Comparison of ENCODE assay signal across 7 mouse cellular contexts in genomic region chr8:13338255-13338860, GRCm38 (mm10). TPM values are rescaled to one million over a fixed set of nuclear protein-coding genes. Genes with fewer than 3 reads are reported as not detected.
A peak's percentile ranks its signal among the peaks of the same experiment; 100 is the strongest.
DNase-seq lines count a peak whose midpoint lies in the region; ATAC-seq and TF ChIP-seq lines count a peak whose summit lies in the region.

Tfdp1 (plus strand) TSS chr8:13338751.

- peak; percentile 74 for DNase-seq in adrenal gland, adult 8-10 months
- DNase-seq in embryo, embryonic 9.5 days (ENCODE audit: extremely low spot score): peak; percentile 90
- DNase-seq in gonadal fat pad, adult 2 months (ENCODE audit: low read depth): no peak
- peak; percentile 88 for DNase-seq in left cerebral cortex, postnatal 4 days

- H3K9me3 ChIP-seq in intestine, postnatal 0 days (ENCODE audit: control insufficient read depth): no peaks in the 10 kb centered on the region
- H3K9me3 ChIP-seq in midbrain, embryonic 12.5 days: no peaks in the 10 kb centered on the region

- peak within 1 kb of the TSS; percentile 92 for H3K9ac ChIP-seq in intestine, postnatal 0 days (ENCODE audit: low read depth, low read length)
- H3K9ac ChIP-seq in midbrain, embryonic 12.5 days (replicated peaks): peak within 1 kb of the TSS; percentile 87

- intact Hi-C loops in left cerebral cortex, postnatal 4 days (cut with DNase I): no loop called here

- TF ChIP-seq CTCF in intestine, postnatal 0 days (IDR thresholded peaks at IDR 0.05; ENCODE audit: low read depth): no peak
- TF ChIP-seq CTCF in small intestine, adult 2 months (IDR thresholded peaks at IDR 0.05; ENCODE audit: extremely low read depth, insufficient read length, insufficient replicate concordance, low read depth, low read length): no peak

- ATAC-seq in intestine, postnatal 0 days: peak; percentile 92
- peak; percentile 95 for ATAC-seq in midbrain, embryonic 12.5 days (ENCODE audit: low FRiP score, low read depth)

- no peaks in the 10 kb centered on the region for H3K4me1 ChIP-seq in intestine, postnatal 0 days (replicated peaks; ENCODE audit: control insufficient read depth, insufficient read depth, low read length)
- peaks cover 21% of the 10 kb centered on the region for H3K4me1 ChIP-seq in midbrain, embryonic 12.5 days
- peaks cover 6% of the 10 kb centered on the region; the same call in 1 of the 2 replicates for H3K4me1 ChIP-seq in small intestine, adult 2 months (ENCODE audit: control insufficient read depth, insufficient read depth, insufficient read length, low read length)

- H3K27ac ChIP-seq in intestine, postnatal 0 days (ENCODE audit: low read depth, low read length): peak within 1 kb of the TSS; percentile 70
- peak within 1 kb of the TSS; percentile 60 for H3K27ac ChIP-seq in midbrain, embryonic 12.5 days (replicated peaks)
- H3K27ac ChIP-seq in small intestine, adult 2 months (ENCODE audit: insufficient read depth, low read depth, low read length): no peak within 1 kb of the TSS

- H3K4me3 ChIP-seq in intestine, postnatal 0 days (ENCODE audit: low read depth, low read length): peak within 1 kb of the TSS; percentile 76
- peak within 1 kb of the TSS; percentile 75 for H3K4me3 ChIP-seq in midbrain, embryonic 12.5 days
- H3K4me3 ChIP-seq in small intestine, adult 2 months (ENCODE audit: low read depth, low read length): peak within 1 kb of the TSS; percentile 84

- WGBS in intestine, postnatal 0 days: under 1% methylated on average over 58 of the region's 72 CpGs
- WGBS in midbrain, embryonic 12.5 days: 3% methylated on average over 26 of the region's 72 CpGs
- WGBS in small intestine, adult 2 months: 5% methylated on average over 46 of the region's 72 CpGs

- peaks cover 19% of the 10 kb centered on the region for H3K36me3 ChIP-seq in intestine, postnatal 0 days (ENCODE audit: control insufficient read depth, insufficient read depth)
- H3K36me3 ChIP-seq in midbrain, embryonic 12.5 days: peaks cover 31% of the 10 kb centered on the region
- peaks cover 7% of the 10 kb centered on the region for H3K36me3 ChIP-seq in small intestine, adult 2 months (ENCODE audit: control insufficient read depth, insufficient read depth, low read length)

- H3K27me3 ChIP-seq in intestine, postnatal 0 days (replicated peaks; ENCODE audit: control insufficient read depth, insufficient read depth, low read length): no peaks in the 10 kb centered on the region
- H3K27me3 ChIP-seq in midbrain, embryonic 12.5 days: peaks cover 3% of the 10 kb centered on the region; the same call in 1 of the 2 replicates
- H3K27me3 ChIP-seq in small intestine, adult 2 months (ENCODE audit: control insufficient read depth, insufficient read depth, low read length): no peaks in the 10 kb centered on the region

- peak within 1 kb of the TSS; percentile 96 for H3K4me2 ChIP-seq in intestine, postnatal 0 days (replicated peaks; ENCODE audit: low read depth)
- H3K4me2 ChIP-seq in midbrain, embryonic 12.5 days (replicated peaks): peak within 1 kb of the TSS; percentile 87

- no peak; the same call in 1 of the 2 replicates for TF ChIP-seq POLR2A in small intestine, adult 2 months (IDR thresholded peaks at IDR 0.05; ENCODE audit: low read depth, low read length)

RNA-seq across cellular contexts. Expression of gene Tfdp1, which starts in this region (rescaled TPM):
- total RNA-seq in adrenal gland, adult 8-10 months (2022): 10 to 100 TPM; 46.2 to 67.4 (median 52.1) TPM
- polyA plus RNA-seq in gonadal fat pad, adult 2 months (2012; rRNA removed): 41.0 and 49.5 TPM in 2 replicates
- polyA plus RNA-seq in intestine, postnatal 0 days (2015; fragmentation: Nextera tagmentation; extraction: Ambion mirVana): 50.3 and 51.2 TPM in 2 replicates
- total RNA-seq in left cerebral cortex, postnatal 4 days (2021): 10 to 100 TPM; 82.6 to 88.1 TPM
- polyA plus RNA-seq in midbrain, embryonic 12.5 days (2016; fragmentation: Nextera tagmentation; extraction: Ambion mirVana): 173 and 178 TPM in 2 replicates
- polyA plus RNA-seq in small intestine, adult 2 months (2012; rRNA removed): 13.3 and 22.7 TPM in 2 replicates
